Mouse (Mus musculus) kidney, adult 2 months (tissue): ENCODE measurements around the gene Hivep2. TPM values are rescaled to one million over a fixed set of nuclear protein-coding genes. Genes with fewer than 3 reads are reported as not detected.

ENCODE experiments used
- DNase-seq: peaks from one replicate; pipeline ENCODE4 v3.0.0; 2021
- H3K27ac ChIP-seq: fragments of 200-500 bp; 2 replicates; pipeline ENCODE4 v1.5.1; 2012; ENCODE audit warnings: low read depth, low read length, control low read depth, inconsistent platforms; ENCODE audit not compliant: insufficient read depth
- H3K27me3 ChIP-seq: fragments of 200-500 bp; replicated peaks from 2 replicates; pipeline ENCODE4 v1.6.1; 2012; ENCODE audit warnings: mild to moderate bottlenecking, moderate library complexity, low read length, inconsistent platforms; ENCODE audit not compliant: control insufficient read depth, insufficient read depth
- H3K36me3 ChIP-seq: fragments of 200-500 bp; 2 replicates; pipeline ENCODE4 v1.6.1; 2012; ENCODE audit warnings: mild to moderate bottlenecking, moderate library complexity, low read length, inconsistent platforms; ENCODE audit not compliant: control insufficient read depth, insufficient read depth
- H3K4me1 ChIP-seq: fragments of 200-500 bp; 2 replicates; pipeline ENCODE4 v1.6.1; 2011; ENCODE audit warnings: low read length; ENCODE audit not compliant: control insufficient read depth, insufficient read depth
- H3K4me3 ChIP-seq: fragments of 200-500 bp; 2 replicates; pipeline ENCODE4 v1.5.1; 2011; ENCODE audit warnings: mild to moderate bottlenecking, low read depth, low read length, control low read depth; ENCODE audit not compliant: insufficient read depth
- CTCF ChIP-seq: fragments of 200-500 bp; conservative IDR thresholded peaks from 2 replicates; pipeline ENCODE4 v1.5.1; 2011; ENCODE audit warnings: low read depth, mild to moderate bottlenecking, control low read depth, low read length, moderate library complexity, mixed read lengths; ENCODE audit not compliant: insufficient read depth, insufficient read length
- POLR2A ChIP-seq: fragments of 200-500 bp; IDR thresholded peaks from one replicate; pipeline ENCODE4 v1.6.1; 2011; ENCODE audit warnings: low read depth, low read length, control low read depth
- WGBS: fragments of 180-500 bp; shearing (Covaris S2); methylation state at CpG from one replicate; pipeline ENCODE4 v1.1.7; 2018; 5-methylcytosine and 5-hydroxymethylcytosine counted together
- polyA plus RNA-seq: library from polyadenylated mRNA; depleted of rRNA; stranded (reverse); fragments of >200 nt; gene quantifications from 2 replicates; pipeline ENCODE4 v1.2.3, GENCODE M21; 2012; rRNA removed

The Hivep2 gene
- polyA plus RNA-seq, 1 experiment, result 4.9 TPM

DNA sequence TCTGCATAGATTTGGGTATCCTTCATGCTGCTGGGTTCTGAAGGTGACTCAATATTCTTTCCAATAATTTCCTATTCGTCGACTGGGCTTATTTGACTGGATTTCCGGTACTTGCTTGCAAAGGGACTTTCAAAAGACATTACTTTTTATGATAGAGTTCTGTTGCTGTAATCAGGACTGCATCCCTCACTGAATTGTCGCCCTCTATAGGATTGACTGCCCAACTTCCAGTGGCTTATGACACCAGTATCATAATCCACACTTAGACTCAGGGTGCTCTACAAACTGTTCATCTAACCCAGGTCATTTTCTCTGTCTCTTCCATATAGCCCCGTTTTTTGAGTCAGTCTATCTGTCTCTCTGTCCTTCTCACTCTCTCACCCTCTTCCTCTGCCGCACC is 231.4 kb downstream of the Hivep2 start:
- WGBS, result 68% methylated on average over 6 of the region's 6 CpGs
- Histone ChIP-seq H3K27me3 (no peaks in the 10 kb centered on the region), H3K4me1 (no peaks in the 10 kb centered on the region), H3K36me3 (no peaks in the 10 kb centered on the region), H3K4me3 (no peak overlapping the region), H3K27ac (no peak overlapping the region)
- TF ChIP-seq POLR2A (no peak), CTCF (no peak)
- DNase-seq, result no peak

DNA sequence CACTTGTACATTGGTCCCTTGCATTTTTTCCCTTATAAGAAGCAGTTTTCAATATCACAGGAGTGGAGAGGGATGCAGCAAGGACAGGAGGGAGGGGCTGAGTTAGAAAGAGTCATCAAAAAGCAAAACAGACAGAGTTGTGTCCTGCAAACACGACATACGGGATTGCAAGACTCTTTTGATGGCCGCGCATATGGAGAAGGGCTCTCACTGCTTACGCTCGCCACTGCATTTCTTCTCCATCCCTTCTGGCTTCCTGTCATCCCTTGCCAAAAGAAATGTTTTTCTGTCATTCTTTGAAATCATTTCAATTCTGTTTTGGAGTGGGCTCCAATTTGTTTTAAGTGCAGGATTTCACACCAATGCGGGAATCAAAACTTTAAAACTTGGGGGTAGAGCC is 233.5 kb downstream of the Hivep2 start:
- Histone ChIP-seq H3K36me3 (no peaks in the 10 kb centered on the region), H3K4me3 (no peak overlapping the region), H3K27ac (no peak overlapping the region), H3K27me3 (no peaks in the 10 kb centered on the region), H3K4me1 (no peaks in the 10 kb centered on the region)
- TF ChIP-seq CTCF, result no peak
- WGBS, result 81% methylated on average over 7 of the region's 7 CpGs
- DNase-seq, result no peak

DNA sequence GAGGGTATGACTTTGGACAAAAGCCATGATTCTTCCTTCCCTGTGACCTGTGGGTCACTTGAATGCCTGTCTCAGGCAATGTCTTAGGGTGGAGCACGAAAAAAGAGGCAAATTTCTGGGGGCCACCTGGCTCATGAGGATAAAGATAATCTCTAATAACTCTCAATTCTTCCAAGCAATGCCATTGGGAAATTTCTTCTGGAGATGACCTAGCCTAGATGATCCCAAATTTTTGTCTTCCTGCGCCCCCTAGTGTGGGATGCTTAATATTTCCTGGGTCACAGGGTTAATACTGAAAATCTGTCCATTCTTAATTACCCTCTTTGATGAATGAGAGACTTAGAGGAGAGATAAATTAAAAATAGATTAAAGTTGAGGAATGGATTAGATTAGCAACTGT is 234.4 kb downstream of the Hivep2 start:
- H3K4me1 ChIP-seq, result no peaks in the 10 kb centered on the region
- H3K27me3 ChIP-seq, result no peaks in the 10 kb centered on the region
- H3K4me3 ChIP-seq, result no peak overlapping the region
- no peak overlapping the region for H3K27ac ChIP-seq
- 17% methylated on average over 2 of the region's 2 CpGs for WGBS
- peak; percentile 62 for DNase-seq
- no peaks in the 10 kb centered on the region for H3K36me3 ChIP-seq
- TF ChIP-seq CTCF (no peak), POLR2A (no peak)

Other genes with a start within 250 kb of the Hivep2 start
- 68.4 and 80.4 TPM in 2 replicates for gene Aig1, start 97.1 kb upstream of the Hivep2 start, polyA plus RNA-seq